Mouse (Mus musculus): ENCODE measurements around the gene Tmem41b. TPM values are rescaled to one million over a fixed set of nuclear protein-coding genes. Genes with fewer than 3 reads are reported as not detected.

Gene Tmem41b
- total RNA-seq, 1 experiment: 154 TPM

- H3K36me3 ChIP-seq (ENCODE audit: control insufficient read depth, insufficient read depth, low read length, poor library complexity, severe bottlenecking): no peaks in the 10 kb centered on the region
- H3K9me3 ChIP-seq (ENCODE audit: control insufficient read depth, insufficient read depth, low read depth, low read length): no peaks in the 10 kb centered on the region
- peak overlapping the region; percentile 18 for H3K9ac ChIP-seq (ENCODE audit: insufficient read depth, low read depth, low read length, poor library complexity, severe bottlenecking)
- TF ChIP-seq MAFK (IDR thresholded peaks at IDR 0.05; ENCODE audit: insufficient read depth, low read depth, low read length) (peak; percentile 81), CHD2 (IDR thresholded peaks at IDR 0.05; ENCODE audit: low read depth, low read length) (no peak), ZNF384 (IDR thresholded peaks at IDR 0.05; ENCODE audit: low read depth, low read length) (no peak), ZC3H11A (IDR thresholded peaks at IDR 0.05; ENCODE audit: borderline replicate concordance, low read depth, low read length) (no peak)
- no peak overlapping the region for H3K4me3 ChIP-seq (ENCODE audit: insufficient read depth in 1 of 2, low read depth in 1 of 2, low read length in 2 of 2, poor library complexity in 1 of 2, severe bottlenecking in 1 of 2)
- in situ Hi-C loops (cut with MboI; ENCODE audit: low sequenced_read_pairs in 2 of 2, unreplicated experiment in 2 of 2): no loop called here
- no peak for DNase-seq (ENCODE audit: low read depth, low spot score)
- peaks cover 2 to 6% of the 10 kb centered on the region in 2 experiments; a peak in 2 of 4 replicates for H3K4me1 ChIP-seq (ENCODE audit: control insufficient read depth in 2 of 2, insufficient read depth in 2 of 2, low read length in 2 of 2, poor library complexity in 1 of 2)
- no peak overlapping the region for H3K27ac ChIP-seq (ENCODE audit: insufficient read depth, low read depth, low read length, poor library complexity, severe bottlenecking)
Measured at GRCm38 (mm10) chr7:110002968-110003367, 16.2 kb upstream of the Tmem41b start.

- no peak for DNase-seq (ENCODE audit: low read depth, low spot score)
- no peak overlapping the region for H3K4me3 ChIP-seq (ENCODE audit: insufficient read depth in 1 of 2, low read depth in 1 of 2, low read length in 2 of 2, poor library complexity in 1 of 2, severe bottlenecking in 1 of 2)
- TF ChIP-seq ZNF384 (IDR thresholded peaks at IDR 0.05; ENCODE audit: low read depth, low read length) (no peak), ZC3H11A (IDR thresholded peaks at IDR 0.05; ENCODE audit: borderline replicate concordance, low read depth, low read length) (no peak), MAFK (IDR thresholded peaks at IDR 0.05; ENCODE audit: insufficient read depth, low read depth, low read length) (no peak), CHD2 (IDR thresholded peaks at IDR 0.05; ENCODE audit: low read depth, low read length) (no peak), HCFC1 (IDR thresholded peaks at IDR 0.05; ENCODE audit: borderline replicate concordance, insufficient read depth, low read length) (no peak)
- H3K4me1 ChIP-seq (ENCODE audit: control insufficient read depth in 2 of 2, insufficient read depth in 2 of 2, low read length in 2 of 2, poor library complexity in 1 of 2): peaks cover 2 to 6% of the 10 kb centered on the region in 2 experiments; a peak in 2 of 4 replicates
- no peak overlapping the region for H3K9ac ChIP-seq (ENCODE audit: insufficient read depth, low read depth, low read length, poor library complexity, severe bottlenecking)
- no peaks in the 10 kb centered on the region for H3K9me3 ChIP-seq (ENCODE audit: control insufficient read depth, insufficient read depth, low read depth, low read length)
- H3K36me3 ChIP-seq (ENCODE audit: control insufficient read depth, insufficient read depth, low read length, poor library complexity, severe bottlenecking): no peaks in the 10 kb centered on the region
- no peak overlapping the region for H3K27ac ChIP-seq (ENCODE audit: insufficient read depth, low read depth, low read length, poor library complexity, severe bottlenecking)
- in situ Hi-C loops (cut with MboI; ENCODE audit: low sequenced_read_pairs in 2 of 2, unreplicated experiment in 2 of 2): no loop called here
Measured at GRCm38 (mm10) chr7:110002092-110002491, 15.4 kb upstream of the Tmem41b start.

DNA sequence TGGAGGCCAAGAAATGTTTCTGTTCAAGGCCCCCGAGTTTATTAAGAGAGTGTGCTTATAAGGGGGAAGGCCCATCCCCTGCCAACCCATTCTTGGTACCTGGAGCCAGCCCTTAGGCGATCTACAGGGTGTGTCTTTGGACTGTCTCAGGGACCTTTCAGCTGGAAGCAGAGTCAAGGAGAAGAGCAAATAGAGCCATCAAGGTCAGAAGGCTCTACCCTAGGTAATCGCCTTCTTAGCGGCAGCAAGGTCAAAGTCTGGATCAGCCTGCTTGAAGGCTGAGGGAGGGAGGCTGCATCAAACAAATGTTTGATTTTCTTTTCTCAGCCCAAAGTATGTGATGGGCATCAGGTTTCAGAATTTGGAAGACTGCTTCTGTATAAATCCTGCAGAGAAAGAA lies 11.7 kb upstream of the Tmem41b start:
- Histone ChIP-seq H3K9ac (ENCODE audit: insufficient read depth, low read depth, low read length, poor library complexity, severe bottlenecking) (no peak overlapping the region), H3K36me3 (ENCODE audit: control insufficient read depth, insufficient read depth, low read length, poor library complexity, severe bottlenecking) (no peaks in the 10 kb centered on the region), H3K4me3 (ENCODE audit: insufficient read depth in 1 of 2, low read depth in 1 of 2, low read length in 2 of 2, poor library complexity in 1 of 2, severe bottlenecking in 1 of 2) (no peak overlapping the region), H3K9me3 (ENCODE audit: control insufficient read depth, insufficient read depth, low read depth, low read length) (no peaks in the 10 kb centered on the region), H3K4me1 (ENCODE audit: control insufficient read depth in 2 of 2, insufficient read depth in 2 of 2, low read length in 2 of 2, poor library complexity in 1 of 2) (0 out of 4 replicates have a peak, but pooled peaks cover 2 to 4% of the 10 kb centered on the region in 2 experiments), H3K27ac (ENCODE audit: insufficient read depth, low read depth, low read length, poor library complexity, severe bottlenecking) (peak overlapping the region; percentile 49; the same call in 1 of the 2 replicates)
- DNase-seq (ENCODE audit: low read depth, low spot score): peak; percentile 47
- no peak for TF ChIP-seq MAFK (IDR thresholded peaks at IDR 0.05; ENCODE audit: insufficient read depth, low read depth, low read length)
- no peak for TF ChIP-seq HCFC1 (IDR thresholded peaks at IDR 0.05; ENCODE audit: borderline replicate concordance, insufficient read depth, low read length)
- no peak for TF ChIP-seq ZC3H11A (IDR thresholded peaks at IDR 0.05; ENCODE audit: borderline replicate concordance, low read depth, low read length)
- no peak for TF ChIP-seq CHD2 (IDR thresholded peaks at IDR 0.05; ENCODE audit: low read depth, low read length)
- no peak for TF ChIP-seq ZNF384 (IDR thresholded peaks at IDR 0.05; ENCODE audit: low read depth, low read length)
- in situ Hi-C loops (cut with MboI; ENCODE audit: low sequenced_read_pairs in 2 of 2, unreplicated experiment in 2 of 2): no loop called here

DNA sequence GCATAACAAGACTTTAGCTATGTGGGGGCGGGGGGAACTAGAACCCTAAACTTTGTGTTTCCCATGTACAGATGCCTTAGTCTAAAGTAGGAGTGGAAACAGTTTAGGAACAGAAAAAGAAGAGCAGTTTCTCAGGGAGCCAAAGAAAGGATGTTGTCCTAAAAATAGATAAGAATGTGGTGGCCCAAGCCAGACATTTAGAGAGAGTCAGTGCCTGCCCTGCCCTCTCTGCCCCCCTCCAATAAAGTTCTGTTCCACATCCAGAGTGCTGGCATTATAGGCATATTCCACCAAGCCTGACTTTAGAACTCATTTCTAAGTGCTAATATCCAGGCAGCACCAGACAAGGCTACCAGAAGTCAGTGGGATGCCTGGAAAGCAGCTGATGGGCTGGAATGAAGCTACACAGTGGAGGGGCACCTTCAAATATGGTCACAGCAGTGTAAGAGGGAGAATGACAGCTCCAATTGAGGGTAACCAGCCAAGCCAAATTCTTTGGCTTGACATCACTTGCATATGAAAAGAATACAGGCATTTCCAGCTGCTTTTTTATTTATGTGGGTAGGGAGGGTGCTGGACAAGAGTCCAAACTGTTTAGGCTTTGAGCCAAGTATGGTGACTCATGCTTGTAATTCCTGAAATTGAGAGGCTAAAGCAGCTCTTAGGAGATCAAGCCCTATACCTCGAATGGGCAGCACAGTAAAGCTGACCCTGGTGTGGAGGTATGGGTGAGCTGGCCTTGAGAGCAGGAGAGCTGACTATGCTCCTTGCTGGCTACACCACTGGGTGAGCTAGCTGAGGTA lies 6.6 kb upstream of the Tmem41b start:
- no peak overlapping the region for H3K9ac ChIP-seq (ENCODE audit: insufficient read depth, low read depth, low read length, poor library complexity, severe bottlenecking)
- TF ChIP-seq MAFK (IDR thresholded peaks at IDR 0.05; ENCODE audit: insufficient read depth, low read depth, low read length): no peak
- TF ChIP-seq ZC3H11A (IDR thresholded peaks at IDR 0.05; ENCODE audit: borderline replicate concordance, low read depth, low read length): no peak
- TF ChIP-seq HCFC1 (IDR thresholded peaks at IDR 0.05; ENCODE audit: borderline replicate concordance, insufficient read depth, low read length): no peak
- H3K27ac ChIP-seq (ENCODE audit: insufficient read depth, low read depth, low read length, poor library complexity, severe bottlenecking): no peak overlapping the region
- no peaks in the 10 kb centered on the region for H3K4me1 ChIP-seq (ENCODE audit: control insufficient read depth in 2 of 2, insufficient read depth in 2 of 2, low read length in 2 of 2, poor library complexity in 1 of 2)
- no peaks in the 10 kb centered on the region for H3K9me3 ChIP-seq (ENCODE audit: control insufficient read depth, insufficient read depth, low read depth, low read length)
- in situ Hi-C loops (cut with MboI; ENCODE audit: low sequenced_read_pairs in 2 of 2, unreplicated experiment in 2 of 2): no loop called here
- H3K36me3 ChIP-seq (ENCODE audit: control insufficient read depth, insufficient read depth, low read length, poor library complexity, severe bottlenecking): no peaks in the 10 kb centered on the region
- no peak overlapping the region for H3K4me3 ChIP-seq (ENCODE audit: insufficient read depth in 1 of 2, low read depth in 1 of 2, low read length in 2 of 2, poor library complexity in 1 of 2, severe bottlenecking in 1 of 2)
- no peak for DNase-seq (ENCODE audit: low read depth, low spot score)
